Mouse (Mus musculus) embryonic facial prominence, embryonic 11.5 days (tissue): ENCODE data around the gene Prpf40a. TPM values are rescaled to one million over a fixed set of nuclear protein-coding genes. Genes with fewer than 3 reads are reported as not detected.

Experiments used
- ATAC-seq: fragments of 200-750 bp; cut with Nextera tagmentation; replicated peaks from 2 replicates; pipeline ENCODE4 v1.8.0; 2017; ENCODE audit warnings: low read depth; ENCODE audit not compliant: insufficient number of reproducible peaks, low FRiP score, low TSS enrichment
- DNase-seq: peaks from one replicate; pipeline ENCODE4 v3.0.0-alpha.2; 2015; ENCODE audit warnings: low spot score
- H3K27ac ChIP-seq: fragments of 300-500 bp; sonication (generic); replicated peaks from 2 replicates; pipeline ENCODE4 v1.5.1; 2014; ENCODE audit warnings: mild to moderate bottlenecking, low read depth, low read length, control low read depth
- H3K27me3 ChIP-seq: fragments of 300-500 bp; sonication (generic); 2 replicates; pipeline ENCODE4 v1.6.1; 2014; ENCODE audit warnings: mild to moderate bottlenecking, low read length, moderate library complexity, mixed read lengths; ENCODE audit not compliant: control insufficient read depth, insufficient read depth
- H3K36me3 ChIP-seq: fragments of 300-500 bp; sonication (generic); replicated peaks from 2 replicates; pipeline ENCODE4 v1.6.1; 2014; ENCODE audit warnings: low read depth, mild to moderate bottlenecking, low read length, moderate library complexity, mixed read lengths; ENCODE audit not compliant: control insufficient read depth, insufficient read depth
- H3K4me1 ChIP-seq: fragments of 300-500 bp; sonication (generic); 2 replicates; pipeline ENCODE4 v1.6.1; 2014; ENCODE audit warnings: low read length, mixed read lengths; ENCODE audit not compliant: control insufficient read depth, insufficient read depth
- H3K4me2 ChIP-seq: fragments of 300-500 bp; sonication (generic); 2 replicates; pipeline ENCODE4 v1.6.1; 2014; ENCODE audit warnings: low read depth, mild to moderate bottlenecking, control low read depth, low read length, moderate library complexity
- H3K4me3 ChIP-seq: fragments of 300-500 bp; sonication (generic); 2 replicates; pipeline ENCODE4 v1.5.1; 2014; ENCODE audit warnings: low read depth, low read length, control low read depth
- H3K9ac ChIP-seq: fragments of 300-500 bp; sonication (generic); replicated peaks from 2 replicates; pipeline ENCODE4 v1.6.1; 2014; ENCODE audit warnings: mild to moderate bottlenecking, control low read depth, low read length
- H3K9me3 ChIP-seq: fragments of 300-500 bp; sonication (generic); replicated peaks from 2 replicates; pipeline ENCODE4 v1.6.1; 2016; ENCODE audit warnings: mild to moderate bottlenecking, low read length, inconsistent platforms, mixed read lengths; ENCODE audit not compliant: control insufficient read depth
- WGBS: fragments of 180-500 bp; shearing (Covaris S2); extraction: QIAGEN DNeasy Blood & Tissue Kit; methylation state at CpG from one replicate; pipeline ENCODE4 v1.1.7; 2014; 5-methylcytosine and 5-hydroxymethylcytosine counted together
- polyA plus RNA-seq: library from polyadenylated mRNA; unstranded; fragments of >200 nt; fragmentation: Nextera tagmentation; extraction: Ambion mirVana; gene quantifications from 2 replicates; pipeline ENCODE4 v1.2.1, GENCODE M21; 2014

Prpf40a gene
- polyA plus RNA-seq, 1 experiment from 2014 or later, result 204 TPM

GRCm38 (mm10) chr2:53102901-53103300 is 88.2 kb downstream of the Prpf40a start:
- DNase-seq, result no peak
- no peak for ATAC-seq

GRCm38 (mm10) chr2:53101885-53102740 is 89.0 kb downstream of the Prpf40a start:
- Histone ChIP-seq H3K36me3 (no peaks in the 10 kb centered on the region; the same call in 1 of the 2 replicates), H3K9ac (no peak overlapping the region), H3K4me1 (no peaks in the 10 kb centered on the region), H3K4me3 (no peak overlapping the region), H3K4me2 (no peak overlapping the region), H3K9me3 (no peaks in the 10 kb centered on the region), H3K27ac (no peak overlapping the region), H3K27me3 (no peaks in the 10 kb centered on the region)
- no peak for DNase-seq
- ATAC-seq, result no peak
- 88% methylated on average over 11 of the region's 11 CpGs for WGBS

More at GRCm38 (mm10) chr2:53102901-53103300, 88.2 kb downstream of the Prpf40a start:
- Histone ChIP-seq H3K27ac (no peak overlapping the region), H3K4me2 (no peak overlapping the region), H3K4me1 (no peaks in the 10 kb centered on the region), H3K9ac (no peak overlapping the region), H3K9me3 (no peaks in the 10 kb centered on the region), H3K36me3 (no peaks in the 10 kb centered on the region; the same call in 1 of the 2 replicates), H3K27me3 (no peaks in the 10 kb centered on the region), H3K4me3 (no peak overlapping the region)
- WGBS, result 92% methylated on average over 2 of the region's 2 CpGs

DNA sequence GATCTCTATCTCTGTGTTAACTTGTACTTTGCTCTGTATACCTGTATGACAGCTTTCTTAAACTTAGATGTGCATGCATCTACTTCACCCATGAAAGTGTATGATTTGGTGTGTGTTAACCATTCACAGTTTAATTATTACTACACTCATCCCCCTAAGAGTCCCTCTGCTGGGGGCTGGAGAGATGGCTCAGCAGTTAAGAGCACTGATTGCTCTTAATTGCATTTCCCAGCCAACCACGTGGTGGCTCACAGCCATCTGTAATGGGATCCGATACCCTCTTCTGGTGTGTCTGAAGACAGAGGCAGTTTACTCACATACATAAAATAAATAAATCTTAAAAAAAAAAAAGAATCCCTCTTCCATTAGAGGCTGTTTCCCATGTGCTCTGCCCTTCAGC is 91.0 kb downstream of the Prpf40a start:
- H3K27ac ChIP-seq, result no peak overlapping the region
- H3K4me2 ChIP-seq, result no peak overlapping the region
- no peaks in the 10 kb centered on the region for H3K4me1 ChIP-seq
- no peaks in the 10 kb centered on the region for H3K27me3 ChIP-seq
- no peak overlapping the region for H3K9ac ChIP-seq
- no peaks in the 10 kb centered on the region for H3K9me3 ChIP-seq
- DNase-seq (no peak), ATAC-seq (no peak)
- no peak overlapping the region for H3K4me3 ChIP-seq
- no peaks in the 10 kb centered on the region; the same call in 1 of the 2 replicates for H3K36me3 ChIP-seq
- 44% methylated on average over 2 of the region's 2 CpGs for WGBS

GRCm38 (mm10) chr2:53095489-53095888 is 95.6 kb downstream of the Prpf40a start:
- ATAC-seq, result no peak
- WGBS, result 87% methylated on average over 3 of the region's 3 CpGs
- no peak overlapping the region for H3K9ac ChIP-seq

DNA sequence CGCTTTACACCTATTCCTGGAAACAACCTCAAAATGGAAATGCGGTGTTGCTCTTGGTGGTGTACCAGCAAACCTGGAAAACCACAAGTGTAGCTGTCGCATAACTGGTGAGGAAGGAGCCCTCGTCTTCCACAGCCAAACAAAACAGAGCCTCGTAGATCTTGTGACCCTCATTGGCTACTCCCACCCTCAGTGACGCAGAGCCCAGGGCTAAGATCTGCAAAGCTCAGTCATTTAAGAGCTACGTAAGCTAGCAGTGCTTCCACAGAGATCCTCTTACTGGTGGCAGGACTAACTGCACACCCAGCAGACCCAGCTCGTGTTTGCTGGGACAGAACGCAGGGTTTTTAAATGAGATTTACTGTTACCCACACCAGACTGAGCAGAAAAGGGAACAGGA is 96.1 kb downstream of the Prpf40a start:
- no peak overlapping the region for H3K4me2 ChIP-seq
- DNase-seq, result no peak
- H3K36me3 ChIP-seq, result no peaks in the 10 kb centered on the region
- ATAC-seq, result no peak
- H3K4me1 ChIP-seq, result no peaks in the 10 kb centered on the region
- no peak overlapping the region for H3K27ac ChIP-seq
- WGBS, result 88% methylated on average over 9 of the region's 9 CpGs
- no peak overlapping the region for H3K4me3 ChIP-seq
- no peaks in the 10 kb centered on the region for H3K27me3 ChIP-seq
- no peaks in the 10 kb centered on the region for H3K9me3 ChIP-seq
- H3K9ac ChIP-seq, result no peak overlapping the region

More at GRCm38 (mm10) chr2:53095489-53095888, 95.6 kb downstream of the Prpf40a start:
- Histone ChIP-seq H3K4me1 (no peaks in the 10 kb centered on the region), H3K27me3 (no peaks in the 10 kb centered on the region), H3K9me3 (no peaks in the 10 kb centered on the region), H3K4me2 (no peak overlapping the region), H3K4me3 (no peak overlapping the region), H3K36me3 (no peaks in the 10 kb centered on the region), H3K27ac (no peak overlapping the region)
- no peak for DNase-seq

- DNase-seq, result no peak
- WGBS, result 91% methylated on average over 3 of the region's 3 CpGs
- no peak for ATAC-seq
Measured at GRCm38 (mm10) chr2:53088744-53089143, 102.3 kb downstream of the Prpf40a start.

DNA sequence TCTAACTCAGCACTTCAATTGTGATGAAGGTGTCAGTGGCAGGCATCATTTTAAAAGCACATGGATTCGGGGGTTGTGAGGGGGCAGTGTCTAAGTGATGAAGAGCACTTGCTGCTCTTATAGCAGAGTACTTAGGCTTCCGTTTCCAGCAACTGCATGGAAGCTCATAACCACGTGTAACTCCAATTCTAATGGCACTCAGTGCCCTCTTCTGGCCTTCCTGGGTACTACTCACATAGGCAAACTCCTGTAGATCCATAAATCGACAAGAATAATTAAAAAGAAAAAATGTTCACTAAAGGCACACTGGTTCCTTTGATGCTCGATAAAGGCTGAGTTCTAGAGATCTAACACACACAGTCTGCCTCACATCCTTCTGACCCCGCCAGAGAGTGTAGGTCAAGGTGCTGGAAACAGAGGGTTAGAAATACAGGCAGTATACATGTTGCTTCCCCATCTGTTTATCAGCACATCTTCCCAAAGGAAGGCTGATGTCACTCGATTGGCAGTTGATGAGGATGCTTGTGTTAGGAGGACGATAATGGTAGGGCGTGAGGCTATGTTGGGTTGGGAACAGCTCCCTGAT is 105.4 kb downstream of the Prpf40a start:
- DNase-seq, result peak; percentile 73
- ATAC-seq, result 0 out of 2 replicates have a peak, but pooled peaks have one; percentile 55
- Histone ChIP-seq H3K27ac (no peak overlapping the region), H3K4me3 (no peak overlapping the region), H3K36me3 (no peaks in the 10 kb centered on the region), H3K4me1 (no peaks in the 10 kb centered on the region), H3K27me3 (no peaks in the 10 kb centered on the region), H3K4me2 (no peak overlapping the region), H3K9ac (no peak overlapping the region), H3K9me3 (no peaks in the 10 kb centered on the region)
- 57% methylated on average over 9 of the region's 9 CpGs for WGBS

More at GRCm38 (mm10) chr2:53088744-53089143, 102.3 kb downstream of the Prpf40a start:
- Histone ChIP-seq H3K4me3 (no peak overlapping the region), H3K9me3 (no peaks in the 10 kb centered on the region), H3K27me3 (no peaks in the 10 kb centered on the region), H3K4me1 (no peaks in the 10 kb centered on the region), H3K36me3 (no peaks in the 10 kb centered on the region), H3K27ac (no peak overlapping the region), H3K4me2 (no peak overlapping the region), H3K9ac (no peak overlapping the region)
